Mouse (Mus musculus) embryonic facial prominence, embryonic 11.5 days (tissue): Measurements from ENCODE around the gene Adprhl1. TPM values are rescaled to one million over a fixed set of nuclear protein-coding genes. Genes with fewer than 3 reads are reported as not detected.

Source experiments
- ATAC-seq: fragments of 200-750 bp; cut with Nextera tagmentation; replicated peaks from 2 replicates; pipeline ENCODE4 v1.8.0; 2017; ENCODE audit warnings: low read depth; ENCODE audit not compliant: insufficient number of reproducible peaks, low FRiP score, low TSS enrichment
- DNase-seq: peaks from one replicate; pipeline ENCODE4 v3.0.0-alpha.2; 2015; ENCODE audit warnings: low spot score
- H3K27ac ChIP-seq: fragments of 300-500 bp; sonication (generic); replicated peaks from 2 replicates; pipeline ENCODE4 v1.5.1; 2014; ENCODE audit warnings: mild to moderate bottlenecking, low read depth, low read length, control low read depth
- H3K27me3 ChIP-seq: fragments of 300-500 bp; sonication (generic); 2 replicates; pipeline ENCODE4 v1.6.1; 2014; ENCODE audit warnings: mild to moderate bottlenecking, low read length, moderate library complexity, mixed read lengths; ENCODE audit not compliant: control insufficient read depth, insufficient read depth
- H3K36me3 ChIP-seq: fragments of 300-500 bp; sonication (generic); replicated peaks from 2 replicates; pipeline ENCODE4 v1.6.1; 2014; ENCODE audit warnings: low read depth, mild to moderate bottlenecking, low read length, moderate library complexity, mixed read lengths; ENCODE audit not compliant: control insufficient read depth, insufficient read depth
- H3K4me1 ChIP-seq: fragments of 300-500 bp; sonication (generic); 2 replicates; pipeline ENCODE4 v1.6.1; 2014; ENCODE audit warnings: low read length, mixed read lengths; ENCODE audit not compliant: control insufficient read depth, insufficient read depth
- H3K4me2 ChIP-seq: fragments of 300-500 bp; sonication (generic); 2 replicates; pipeline ENCODE4 v1.6.1; 2014; ENCODE audit warnings: low read depth, mild to moderate bottlenecking, control low read depth, low read length, moderate library complexity
- H3K4me3 ChIP-seq: fragments of 300-500 bp; sonication (generic); 2 replicates; pipeline ENCODE4 v1.5.1; 2014; ENCODE audit warnings: low read depth, low read length, control low read depth
- H3K9ac ChIP-seq: fragments of 300-500 bp; sonication (generic); replicated peaks from 2 replicates; pipeline ENCODE4 v1.6.1; 2014; ENCODE audit warnings: mild to moderate bottlenecking, control low read depth, low read length
- H3K9me3 ChIP-seq: fragments of 300-500 bp; sonication (generic); replicated peaks from 2 replicates; pipeline ENCODE4 v1.6.1; 2016; ENCODE audit warnings: mild to moderate bottlenecking, low read length, inconsistent platforms, mixed read lengths; ENCODE audit not compliant: control insufficient read depth
- WGBS: fragments of 180-500 bp; shearing (Covaris S2); extraction: QIAGEN DNeasy Blood & Tissue Kit; methylation state at CpG from one replicate; pipeline ENCODE4 v1.1.7; 2014; 5-methylcytosine and 5-hydroxymethylcytosine counted together
- polyA plus RNA-seq: library from polyadenylated mRNA; unstranded; fragments of >200 nt; fragmentation: Nextera tagmentation; extraction: Ambion mirVana; gene quantifications from 2 replicates; pipeline ENCODE4 v1.2.1, GENCODE M21; 2014

Adprhl1 gene
- polyA plus RNA-seq, 1 experiment from 2014 or later: 1.1 TPM

GRCm38 (mm10) chr8:13227184-13227583 lies 26.8 kb downstream of the Adprhl1 start:
- H3K27ac ChIP-seq: no peak overlapping the region
- WGBS: 64% methylated on average over 3 of the region's 3 CpGs
- H3K27me3 ChIP-seq: no peaks in the 10 kb centered on the region
- ATAC-seq (no peak), DNase-seq (no peak)
- no peaks in the 10 kb centered on the region for H3K4me1 ChIP-seq
- no peak overlapping the region for H3K4me2 ChIP-seq
- no peak overlapping the region for H3K4me3 ChIP-seq
- no peaks in the 10 kb centered on the region for H3K9me3 ChIP-seq
- H3K9ac ChIP-seq: no peak overlapping the region
- H3K36me3 ChIP-seq: no peaks in the 10 kb centered on the region

GRCm38 (mm10) chr8:13226288-13226687 lies 27.7 kb downstream of the Adprhl1 start:
- WGBS: 45% methylated on average over 6 of the region's 6 CpGs
- Histone ChIP-seq H3K27me3 (no peaks in the 10 kb centered on the region), H3K4me3 (no peak overlapping the region), H3K9me3 (no peaks in the 10 kb centered on the region), H3K4me1 (no peaks in the 10 kb centered on the region), H3K9ac (no peak overlapping the region), H3K36me3 (no peaks in the 10 kb centered on the region), H3K4me2 (no peak overlapping the region), H3K27ac (no peak overlapping the region)
- peak; percentile 63 for ATAC-seq
- DNase-seq: peak; percentile 20

DNA sequence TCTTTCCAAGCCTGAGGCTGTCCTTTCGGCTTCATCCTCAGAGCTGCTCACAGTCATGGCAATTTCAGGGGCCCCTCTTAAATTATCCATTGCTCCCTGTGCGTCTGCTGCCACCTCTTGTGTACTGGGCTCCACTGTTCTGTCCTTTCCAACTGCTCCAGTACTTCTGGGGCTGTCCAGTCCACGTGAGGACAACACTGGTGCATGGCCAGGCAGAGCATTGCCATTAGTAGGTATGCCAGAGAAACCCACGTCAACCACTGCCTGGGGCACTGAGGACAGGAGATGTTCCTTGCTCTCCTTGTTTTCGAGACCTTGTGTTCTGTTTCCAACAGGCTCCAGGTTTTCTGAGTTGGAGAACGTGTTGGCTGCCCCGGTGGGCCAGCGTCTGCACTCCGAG lies 29.5 kb downstream of the Adprhl1 start:
- no peaks in the 10 kb centered on the region for H3K27me3 ChIP-seq
- WGBS: 86% methylated on average over 9 of the region's 9 CpGs
- no peaks in the 10 kb centered on the region for H3K36me3 ChIP-seq
- no peaks in the 10 kb centered on the region for H3K9me3 ChIP-seq
- H3K27ac ChIP-seq: no peak overlapping the region
- H3K4me2 ChIP-seq: no peak overlapping the region
- no peak for ATAC-seq
- H3K4me3 ChIP-seq: no peak overlapping the region
- no peaks in the 10 kb centered on the region for H3K4me1 ChIP-seq
- DNase-seq: no peak
- H3K9ac ChIP-seq: no peak overlapping the region

- Histone ChIP-seq H3K4me2 (no peak overlapping the region), H3K27ac (no peak overlapping the region), H3K36me3 (no peaks in the 10 kb centered on the region), H3K4me1 (no peaks in the 10 kb centered on the region), H3K4me3 (no peak overlapping the region), H3K9ac (no peak overlapping the region), H3K27me3 (no peaks in the 10 kb centered on the region), H3K9me3 (no peaks in the 10 kb centered on the region)
- ATAC-seq (no peak), DNase-seq (no peak)
- WGBS: 82% methylated on average over 4 of the region's 4 CpGs
Observed at GRCm38 (mm10) chr8:13218441-13218840, 35.5 kb downstream of the Adprhl1 start.

GRCm38 (mm10) chr8:13217986-13218385 lies 36.0 kb downstream of the Adprhl1 start:
- DNase-seq: no peak
- no peaks in the 10 kb centered on the region for H3K9me3 ChIP-seq
- no peaks in the 10 kb centered on the region for H3K27me3 ChIP-seq
- H3K4me3 ChIP-seq: no peak overlapping the region
- H3K9ac ChIP-seq: no peak overlapping the region
- no peak for ATAC-seq
- H3K4me2 ChIP-seq: no peak overlapping the region
- H3K27ac ChIP-seq: no peak overlapping the region
- peaks cover 4% of the 10 kb centered on the region; the same call in 1 of the 2 replicates for H3K4me1 ChIP-seq
- no peaks in the 10 kb centered on the region for H3K36me3 ChIP-seq

GRCm38 (mm10) chr8:13217093-13217492 lies 36.9 kb downstream of the Adprhl1 start:
- Histone ChIP-seq H3K9ac (no peak overlapping the region), H3K4me3 (no peak overlapping the region), H3K36me3 (no peaks in the 10 kb centered on the region), H3K4me1 (peaks cover 4% of the 10 kb centered on the region; the same call in 1 of the 2 replicates), H3K4me2 (no peak overlapping the region), H3K9me3 (no peaks in the 10 kb centered on the region), H3K27me3 (no peaks in the 10 kb centered on the region), H3K27ac (no peak overlapping the region)
- ATAC-seq (no peak), DNase-seq (no peak)
- 53% methylated on average over 5 of the region's 5 CpGs for WGBS

DNA sequence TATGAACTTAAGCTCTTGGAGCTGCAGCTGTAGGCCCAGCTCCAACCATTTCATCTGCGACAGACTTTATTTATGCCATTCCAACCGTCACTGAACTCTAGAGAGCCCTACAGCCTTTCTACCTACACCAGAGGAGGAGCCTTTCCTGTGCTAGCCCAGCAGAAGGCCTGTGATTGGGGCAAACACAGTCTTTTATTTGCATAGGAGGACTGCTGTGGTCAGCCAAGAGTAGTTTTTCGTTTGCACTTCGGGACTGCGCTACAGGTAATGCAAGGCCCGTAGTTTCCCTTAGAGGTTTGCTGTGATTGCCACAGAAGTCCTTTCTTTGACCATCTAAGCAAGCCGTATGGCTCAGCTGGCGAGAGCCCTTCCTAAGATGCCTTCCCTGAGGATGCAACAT lies 37.6 kb downstream of the Adprhl1 start:
- no peak overlapping the region for H3K9ac ChIP-seq
- H3K27ac ChIP-seq: no peak overlapping the region
- DNase-seq: no peak
- WGBS: 79% methylated on average over 8 of the region's 8 CpGs
- no peaks in the 10 kb centered on the region for H3K27me3 ChIP-seq
- H3K4me1 ChIP-seq: peaks cover 4% of the 10 kb centered on the region; the same call in 1 of the 2 replicates
- no peaks in the 10 kb centered on the region for H3K9me3 ChIP-seq
- H3K36me3 ChIP-seq: no peaks in the 10 kb centered on the region
- no peak overlapping the region for H3K4me3 ChIP-seq
- no peak overlapping the region for H3K4me2 ChIP-seq
- ATAC-seq: no peak

DNA sequence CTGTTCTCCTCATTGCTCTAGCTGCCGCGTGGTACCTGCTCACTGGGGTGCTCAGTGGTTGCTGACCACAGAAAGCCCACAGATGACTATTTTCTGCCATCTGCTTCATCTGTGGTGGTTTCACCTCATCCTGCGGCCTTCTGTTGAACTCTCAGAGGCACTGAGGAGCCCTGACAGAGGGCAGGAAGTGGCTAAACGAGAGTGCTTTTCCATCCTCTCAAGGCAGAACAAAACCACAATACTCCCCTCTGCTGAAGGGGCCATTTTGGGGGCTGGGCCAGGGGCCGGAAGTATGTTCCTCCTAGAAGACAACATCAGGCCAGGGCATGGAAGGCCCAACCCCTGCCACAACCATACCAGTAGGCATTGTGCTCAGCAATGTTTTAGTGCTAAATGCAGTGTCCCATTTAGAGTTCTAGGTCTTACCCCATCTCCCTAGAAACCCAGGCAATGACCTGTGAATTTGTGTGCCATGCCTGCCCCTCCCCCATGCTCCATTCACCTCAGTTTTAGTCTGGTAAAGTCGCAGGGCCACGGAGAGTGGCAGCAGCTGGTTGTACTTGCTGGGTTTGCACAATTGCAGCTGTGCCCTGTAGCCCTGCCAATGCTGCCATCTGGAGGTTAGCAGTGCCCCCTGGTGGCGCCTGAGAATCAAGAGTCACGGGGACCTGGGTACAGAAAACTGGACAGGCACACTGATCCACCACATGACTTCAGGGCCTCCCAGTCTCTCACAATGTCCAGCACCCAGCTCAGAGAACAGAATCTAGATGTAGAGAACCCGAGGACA lies 40.3 kb downstream of the Adprhl1 start:
- H3K27me3 ChIP-seq: no peaks in the 10 kb centered on the region
- H3K36me3 ChIP-seq: no peaks in the 10 kb centered on the region
- DNase-seq: peak; percentile 86
- no peak overlapping the region for H3K4me3 ChIP-seq
- H3K9me3 ChIP-seq: no peaks in the 10 kb centered on the region
- no peak overlapping the region for H3K27ac ChIP-seq
- WGBS: 20% methylated on average over 10 of the region's 10 CpGs
- no peak overlapping the region for H3K9ac ChIP-seq
- 0 out of 2 replicates have a peak, but pooled peaks have one; percentile 65 for ATAC-seq
- no peak overlapping the region; the same call in 1 of the 2 replicates for H3K4me2 ChIP-seq
- peaks cover 4% of the 10 kb centered on the region; the same call in 1 of the 2 replicates for H3K4me1 ChIP-seq
